Mouse (Mus musculus): ENCODE results near the gene Icosl. TPM values are rescaled to one million over a fixed set of nuclear protein-coding genes. Genes with fewer than 3 reads are reported as not detected.

The Icosl gene
- polyA plus RNA-seq, 1 experiment = 5.5 TPM

DNA sequence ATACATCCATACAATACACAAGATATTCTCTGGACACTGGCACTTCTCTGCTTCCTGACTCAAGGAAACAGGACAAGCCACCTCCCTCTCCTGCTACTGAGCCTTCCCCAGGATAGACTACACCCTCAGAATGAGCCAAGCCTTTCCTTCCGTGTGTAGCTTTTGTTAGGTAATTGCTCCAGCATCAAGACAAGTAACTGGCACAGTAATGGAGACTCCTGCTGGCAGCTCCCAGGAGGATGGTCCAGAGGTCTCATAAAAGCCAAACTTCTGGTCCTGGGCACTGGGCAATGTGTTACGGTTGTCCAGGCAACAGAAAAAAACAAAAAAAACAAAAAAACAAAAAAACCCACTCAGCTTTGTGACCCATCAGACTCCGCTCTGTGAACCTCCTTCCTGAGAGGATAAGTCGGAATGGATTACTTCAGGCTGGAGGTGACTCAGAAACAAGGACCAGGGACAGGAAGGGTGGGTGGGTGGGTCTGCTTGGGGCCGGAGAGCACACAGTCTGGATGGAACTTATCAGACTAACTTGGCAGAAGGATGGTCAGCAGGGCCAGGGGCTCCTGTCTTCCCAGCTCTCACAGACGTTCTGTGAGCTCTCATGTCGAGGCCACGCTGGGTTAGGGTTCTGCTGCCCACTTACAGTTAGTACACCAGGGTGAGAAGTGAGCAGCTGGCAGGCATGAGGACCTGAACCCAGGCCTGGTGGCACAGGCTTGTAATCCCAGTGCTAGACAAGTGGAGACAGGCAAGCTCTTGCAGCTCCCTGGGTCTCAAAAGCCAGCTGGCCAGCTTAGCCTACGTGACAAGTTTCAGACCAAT lies 58.2 kb downstream of the Icosl start:
- Histone ChIP-seq H3K27me3 (ENCODE audit: control insufficient read depth, insufficient read depth, low read length) (no peaks in the 10 kb centered on the region), H3K4me3 (replicated peaks; ENCODE audit: insufficient read depth, low read depth, low read length) (no peak overlapping the region), H3K27ac (ENCODE audit: insufficient read depth, low read length) (no peak overlapping the region), H3K4me1 (ENCODE audit: control insufficient read depth, insufficient read depth, low read length) (peaks cover 7% of the 10 kb centered on the region)
- TF ChIP-seq POLR2A (IDR thresholded peaks at IDR 0.05; ENCODE audit: borderline replicate concordance, insufficient read depth, low read length) (no peak), CTCF (IDR thresholded peaks at IDR 0.05; ENCODE audit: borderline replicate concordance, insufficient read depth, low read depth, low read length) (no peak)
- WGBS = 70% methylated on average over 9 of the region's 9 CpGs
- DNase-seq = no peak

DNA sequence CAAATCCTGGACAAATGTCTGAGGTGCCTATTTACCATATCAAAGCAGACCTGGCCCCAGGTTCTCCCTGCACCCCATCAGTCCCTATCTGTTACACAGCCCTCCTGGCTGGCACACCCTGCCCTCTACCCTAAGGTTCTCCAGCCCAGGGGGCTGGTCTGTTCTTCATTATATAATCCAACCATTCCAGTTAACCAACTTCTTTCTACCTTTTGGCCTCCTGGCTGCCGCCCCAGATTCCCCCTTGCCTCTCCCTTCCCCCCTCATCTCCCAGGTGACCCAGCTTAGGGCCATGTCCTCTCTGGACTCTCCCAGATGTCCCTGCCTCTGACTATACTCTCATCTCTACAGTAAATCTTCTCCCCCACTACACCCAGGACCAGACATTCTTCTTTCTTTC lies 58.8 kb downstream of the Icosl start:
- WGBS = 73% methylated on average over 1 of the region's 1 CpGs
- DNase-seq = no peak
- no peak overlapping the region for H3K27ac ChIP-seq (ENCODE audit: insufficient read depth, low read length)
- no peak for TF ChIP-seq CTCF (IDR thresholded peaks at IDR 0.05; ENCODE audit: borderline replicate concordance, insufficient read depth, low read depth, low read length)
- no peak for TF ChIP-seq POLR2A (IDR thresholded peaks at IDR 0.05; ENCODE audit: borderline replicate concordance, insufficient read depth, low read length)
- H3K27me3 ChIP-seq (ENCODE audit: control insufficient read depth, insufficient read depth, low read length) = no peaks in the 10 kb centered on the region
- peaks cover 7% of the 10 kb centered on the region for H3K4me1 ChIP-seq (ENCODE audit: control insufficient read depth, insufficient read depth, low read length)
- H3K4me3 ChIP-seq (replicated peaks; ENCODE audit: insufficient read depth, low read depth, low read length) = no peak overlapping the region

DNA sequence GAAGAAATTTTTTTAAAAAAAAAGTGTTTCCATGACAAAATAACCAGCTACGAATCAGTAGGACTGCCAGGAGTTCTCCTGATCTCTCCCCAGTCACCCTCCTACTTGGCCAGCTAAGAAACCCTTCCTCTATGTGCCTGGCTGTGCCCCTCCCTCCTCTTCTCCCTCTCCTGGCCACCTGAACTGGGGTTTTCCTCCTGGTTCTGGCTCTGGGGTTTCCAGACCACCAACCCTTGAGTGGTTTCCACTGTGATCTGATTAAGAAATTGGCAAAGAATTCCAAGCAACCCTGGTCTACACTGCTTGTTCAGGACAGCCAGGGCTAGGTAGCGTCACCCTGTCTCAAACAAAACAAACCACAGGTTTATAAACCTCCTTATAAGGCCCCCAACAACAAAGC lies 59.5 kb downstream of the Icosl start:
- Histone ChIP-seq H3K4me1 (ENCODE audit: control insufficient read depth, insufficient read depth, low read length) (peaks cover 7% of the 10 kb centered on the region), H3K4me3 (replicated peaks; ENCODE audit: insufficient read depth, low read depth, low read length) (no peak overlapping the region), H3K27me3 (ENCODE audit: control insufficient read depth, insufficient read depth, low read length) (no peaks in the 10 kb centered on the region), H3K27ac (ENCODE audit: insufficient read depth, low read length) (no peak overlapping the region)
- TF ChIP-seq POLR2A (IDR thresholded peaks at IDR 0.05; ENCODE audit: borderline replicate concordance, insufficient read depth, low read length) (no peak), CTCF (IDR thresholded peaks at IDR 0.05; ENCODE audit: borderline replicate concordance, insufficient read depth, low read depth, low read length) (no peak)
- no peak for DNase-seq
- 98% methylated on average over 2 of the region's 2 CpGs for WGBS

DNA sequence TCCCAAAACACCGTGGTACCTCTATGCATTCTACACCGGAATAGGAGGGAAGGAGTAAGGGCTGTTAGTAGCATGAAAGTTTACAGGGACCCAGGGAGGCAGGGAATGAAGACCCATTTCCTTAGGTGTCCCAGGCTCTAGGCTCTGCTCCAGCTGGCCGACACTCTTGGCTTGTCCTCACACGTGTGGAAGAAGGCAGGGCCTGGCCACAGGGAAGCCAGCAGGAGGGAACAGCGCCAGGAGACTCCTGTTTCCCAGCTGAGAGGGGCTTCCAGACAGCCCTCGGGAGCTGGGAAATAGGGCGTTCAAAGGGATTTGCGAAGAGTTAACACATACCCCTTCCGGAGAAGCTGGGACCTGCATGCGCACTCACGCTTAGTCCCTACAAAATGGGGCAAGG lies 60.3 kb downstream of the Icosl start:
- Histone ChIP-seq H3K27ac (ENCODE audit: insufficient read depth, low read length) (no peak overlapping the region), H3K27me3 (ENCODE audit: control insufficient read depth, insufficient read depth, low read length) (no peaks in the 10 kb centered on the region), H3K4me1 (ENCODE audit: control insufficient read depth, insufficient read depth, low read length) (peaks cover 7% of the 10 kb centered on the region), H3K4me3 (replicated peaks; ENCODE audit: insufficient read depth, low read depth, low read length) (no peak overlapping the region)
- TF ChIP-seq CTCF (IDR thresholded peaks at IDR 0.05; ENCODE audit: borderline replicate concordance, insufficient read depth, low read depth, low read length) (no peak), POLR2A (IDR thresholded peaks at IDR 0.05; ENCODE audit: borderline replicate concordance, insufficient read depth, low read length) (no peak)
- peak in 1 of 2 experiments; percentile 30 for DNase-seq
- 28% methylated on average over 11 of the region's 11 CpGs for whole genome bisulfite sequencing

DNA sequence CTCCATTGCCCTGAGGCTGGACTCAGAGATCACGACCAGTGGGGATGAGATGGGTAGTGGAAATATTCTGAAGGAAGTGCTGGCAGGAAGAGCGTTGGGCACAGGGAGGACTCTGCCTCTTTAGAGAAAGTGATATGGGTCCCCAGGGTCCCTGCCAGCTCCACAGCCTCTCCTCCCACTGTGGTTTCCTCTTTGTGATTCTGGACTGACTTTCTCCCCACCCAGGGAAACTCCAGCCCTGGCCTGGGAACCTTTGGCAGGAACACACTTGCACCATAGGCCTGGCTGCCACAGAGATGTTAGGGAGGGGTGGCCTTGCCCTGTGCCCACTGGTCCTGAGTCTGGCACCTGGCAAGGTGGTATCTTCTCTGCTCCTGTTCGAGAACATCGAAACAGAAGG lies 60.9 kb downstream of the Icosl start:
- Histone ChIP-seq H3K4me1 (ENCODE audit: control insufficient read depth, insufficient read depth, low read length) (peaks cover 7% of the 10 kb centered on the region), H3K27ac (ENCODE audit: insufficient read depth, low read length) (no peak overlapping the region), H3K4me3 (replicated peaks; ENCODE audit: insufficient read depth, low read depth, low read length) (no peak overlapping the region), H3K27me3 (ENCODE audit: control insufficient read depth, insufficient read depth, low read length) (no peaks in the 10 kb centered on the region)
- no peak for DNase-seq
- no peak for TF ChIP-seq POLR2A (IDR thresholded peaks at IDR 0.05; ENCODE audit: borderline replicate concordance, insufficient read depth, low read length)
- TF ChIP-seq CTCF (IDR thresholded peaks at IDR 0.05; ENCODE audit: borderline replicate concordance, insufficient read depth, low read depth, low read length) = no peak
- 62% methylated on average over 4 of the region's 4 CpGs for WGBS

Other genes with a start within 250 kb of the Icosl start
- not detected in 2 replicates for gene Krtap10-4, start 242.2 kb upstream of the Icosl start, polyA plus RNA-seq (2012; rRNA removed)
- not detected in 2 replicates for gene Krtap10-10, start 233.4 kb upstream of the Icosl start, polyA plus RNA-seq (2012; rRNA removed)
- not detected in 2 replicates for gene Gm36176, start 222.5 kb upstream of the Icosl start, polyA plus RNA-seq (2012; rRNA removed)
- not detected in 2 replicates for gene Gm10318, start 216.4 kb upstream of the Icosl start, polyA plus RNA-seq (2012; rRNA removed)
- not detected in 2 replicates for gene Gm3285, start 207.3 kb upstream of the Icosl start, polyA plus RNA-seq (2012; rRNA removed)
- gene Lrrc3, start 166.8 kb upstream of the Icosl start, polyA plus RNA-seq (2012; rRNA removed) = 1.5 and 1.8 TPM in 2 replicates
- gene Trpm2, start 98.7 kb upstream of the Icosl start, polyA plus RNA-seq (2012; rRNA removed) = 29.8 and 32.5 TPM in 2 replicates
- 69.3 and 74.5 TPM in 2 replicates for gene 1810043G02Rik, start 90.8 kb upstream of the Icosl start, polyA plus RNA-seq (2012; rRNA removed)
- gene Pfkl, start 59.2 kb upstream of the Icosl start, polyA plus RNA-seq (2012; rRNA removed) = 98.6 and 108 TPM in 2 replicates
- 0.46 and 1.8 TPM in 2 replicates for gene Dnmt3l, start 27.4 kb upstream of the Icosl start, polyA plus RNA-seq (2012; rRNA removed)
- gene Aire, start 25.7 kb upstream of the Icosl start, polyA plus RNA-seq (2012; rRNA removed) = 0.08 and 0.16 TPM in 2 replicates
- 169 and 172 TPM in 2 replicates for gene D10Jhu81e, start 100.5 kb downstream of the Icosl start, polyA plus RNA-seq (2012; rRNA removed)
- 17.2 and 17.8 TPM in 2 replicates for gene Pwp2, start 115.8 kb downstream of the Icosl start, polyA plus RNA-seq (2012; rRNA removed)
- gene Trappc10, start 175.3 kb downstream of the Icosl start, polyA plus RNA-seq (2012; rRNA removed) = 74.3 and 75.0 TPM in 2 replicates

All from cerebellum, adult 2 months (tissue).